ENCODE assay signal across 8 mouse cellular contexts in the genomic region with DNA sequence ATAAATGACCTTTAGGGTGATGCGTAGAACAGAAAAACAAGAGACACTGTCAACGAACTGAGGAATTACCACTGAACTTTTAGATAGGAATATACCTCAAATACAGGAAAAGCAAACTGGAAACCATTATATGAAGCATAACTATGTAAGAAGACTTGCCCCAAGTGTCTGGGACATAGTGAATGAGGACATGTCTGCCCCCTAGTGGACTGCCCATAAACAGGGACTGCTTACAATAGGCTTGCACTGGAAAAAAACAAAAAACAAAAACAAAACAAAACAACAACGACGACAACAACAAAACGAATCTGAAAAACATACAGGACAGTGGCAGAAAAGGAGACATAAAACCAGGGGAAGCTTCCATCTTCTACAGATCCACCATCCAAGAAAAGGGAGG.
A peak's percentile ranks its signal among the peaks of the same experiment; 100 is the strongest.
DNase-seq lines count a peak whose midpoint lies in the region; ATAC-seq lines count a peak whose summit lies in the region.

No protein-coding gene starts in this region.

- DNase-seq in forebrain, embryonic 11.5 days (ENCODE audit: low spot score), result peak; percentile 58
- peak; percentile 47 for DNase-seq in left cerebral cortex, postnatal 4 days
- no peak for DNase-seq in left cerebral cortex, postnatal 25 days (ENCODE audit: low spot score in 2 of 2)
- DNase-seq in adrenal gland, postnatal 14 days, result peak; percentile 63
- no peak for DNase-seq in urinary bladder, postnatal 14 days (ENCODE audit: low spot score)

- intact Hi-C loops in left cerebral cortex, postnatal 4 days (cut with DNase I), result no loop called here
- intact Hi-C loops in left cerebral cortex, postnatal 25 days (cut with DNase I), result loop anchor here (5.0 kb wide), 1 partner anchor 64 kb away; no protein-coding TSS in a partner anchor

- WGBS in forebrain, embryonic 11.5 days, result 85% methylated on average over 5 of the region's 5 CpGs
- WGBS in forebrain, embryonic 15.5 days, result 94% methylated on average over 5 of the region's 5 CpGs

- H3K27me3 ChIP-seq in forebrain, embryonic 11.5 days (ENCODE audit: control insufficient read depth, insufficient read depth, low read length), result no peaks in the 10 kb centered on the region
- no peaks in the 10 kb centered on the region for H3K27me3 ChIP-seq in forebrain, embryonic 15.5 days

- no peak for ATAC-seq in forebrain, embryonic 11.5 days (replicated peaks; ENCODE audit: low FRiP score)
- no peak for ATAC-seq in forebrain, embryonic 15.5 days (replicated peaks)
- ATAC-seq in granulocyte monocyte progenitor cell, adult 5-6 weeks (replicated peaks; ENCODE audit: poor library complexity, severe bottlenecking), result peak; percentile 71
- ATAC-seq in megakaryocyte-erythroid progenitor cell, adult 5-6 weeks (replicated peaks; ENCODE audit: low FRiP score, low TSS enrichment, poor library complexity, severe bottlenecking), result peak; percentile 83

- H3K9me3 ChIP-seq in forebrain, embryonic 11.5 days (ENCODE audit: control insufficient read depth, low read length), result no peaks in the 10 kb centered on the region
- no peaks in the 10 kb centered on the region for H3K9me3 ChIP-seq in forebrain, embryonic 15.5 days

- no peaks in the 10 kb centered on the region for H3K4me1 ChIP-seq in forebrain, embryonic 11.5 days (replicated peaks; ENCODE audit: control insufficient read depth, insufficient read depth, low read length)
- H3K4me1 ChIP-seq in forebrain, embryonic 15.5 days, result peaks cover 24% of the 10 kb centered on the region

- H3K36me3 ChIP-seq in forebrain, embryonic 11.5 days (ENCODE audit: control insufficient read depth, insufficient read depth, low read length), result no peaks in the 10 kb centered on the region
- H3K36me3 ChIP-seq in forebrain, embryonic 15.5 days, result no peaks in the 10 kb centered on the region

- no peak overlapping the region for H3K9ac ChIP-seq in forebrain, embryonic 11.5 days (ENCODE audit: low read length)
- H3K9ac ChIP-seq in forebrain, embryonic 15.5 days (replicated peaks), result no peak overlapping the region

- H3K27ac ChIP-seq in forebrain, embryonic 11.5 days (ENCODE audit: low read depth, low read length), result no peak overlapping the region
- H3K27ac ChIP-seq in forebrain, embryonic 15.5 days (replicated peaks), result no peak overlapping the region

- H3K4me2 ChIP-seq in forebrain, embryonic 11.5 days (ENCODE audit: low read depth, low read length, severe bottlenecking), result no peak overlapping the region
- no peak overlapping the region for H3K4me2 ChIP-seq in forebrain, embryonic 15.5 days (replicated peaks)

- H3K4me3 ChIP-seq in forebrain, embryonic 11.5 days (ENCODE audit: low read depth, low read length), result no peak overlapping the region
- H3K4me3 ChIP-seq in forebrain, embryonic 15.5 days, result no peak overlapping the region

Comparison
In these comparisons a context has a peak if more than half of its experiments do, and no peak if none do; other contexts are left out.
1. DNase-seq: peak in forebrain, embryonic 11.5 days (single experiment), left cerebral cortex, postnatal 4 days (single experiment) and adrenal gland, postnatal 14 days (single experiment); none in left cerebral cortex, postnatal 25 days (0 of 2) and urinary bladder, postnatal 14 days (single experiment).
2. ATAC-seq: peak in granulocyte monocyte progenitor cell, adult 5-6 weeks (single experiment) and megakaryocyte-erythroid progenitor cell, adult 5-6 weeks (single experiment); none in forebrain, embryonic 11.5 days (single experiment) and forebrain, embryonic 15.5 days (single experiment).